Mouse (Mus musculus): ENCODE data around the gene Abhd4. TPM values are rescaled to one million over a fixed set of nuclear protein-coding genes. Genes with fewer than 3 reads are reported as not detected.
A peak's percentile ranks its signal among the peaks of the same experiment; 100 is the strongest.

Abhd4 gene
- polyA plus RNA-seq, 1 experiment: 65.9 TPM

DNA sequence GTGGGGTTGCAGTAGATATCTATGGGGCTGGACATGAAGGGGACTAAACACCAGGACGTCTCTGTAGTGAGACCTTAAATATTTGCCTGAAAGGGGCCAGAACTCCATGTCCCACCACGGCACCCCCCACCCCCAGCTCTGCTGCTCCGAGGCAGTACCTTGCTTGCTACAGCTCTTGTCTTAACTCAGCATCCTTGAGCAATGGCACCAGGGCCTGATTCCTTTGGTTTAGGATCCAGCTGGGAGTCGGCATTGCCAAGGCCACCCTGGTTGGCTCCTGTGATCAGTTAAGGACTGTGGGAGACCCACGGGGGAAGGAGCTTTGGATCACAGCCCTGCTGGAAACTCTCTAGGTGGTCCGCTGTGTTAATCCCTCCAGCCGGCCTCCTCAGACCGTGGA, 34.7 kb upstream of the Abhd4 start:
- no peak overlapping the region for H3K4me2 ChIP-seq (ENCODE audit: low read depth)
- H3K36me3 ChIP-seq (ENCODE audit: control insufficient read depth, insufficient read depth): no peaks in the 10 kb centered on the region
- H3ac ChIP-seq (ENCODE audit: control insufficient read depth, insufficient read length): no peak overlapping the region
- no peak for TF ChIP-seq POLR2A (IDR thresholded peaks at IDR 0.05; ENCODE audit: insufficient read length, low read depth)
- no peak for TF ChIP-seq USF1 (IDR thresholded peaks at IDR 0.05; ENCODE audit: low read depth)
- TF ChIP-seq MAX (IDR thresholded peaks at IDR 0.05; ENCODE audit: low read depth): no peak
- TF ChIP-seq REST (IDR thresholded peaks at IDR 0.05; ENCODE audit: insufficient read depth, insufficient read length): no peak
- no peak for TF ChIP-seq TCF12 (IDR thresholded peaks at IDR 0.05; ENCODE audit: insufficient read depth, poor library complexity, severe bottlenecking)
- TF ChIP-seq TCF3 (IDR thresholded peaks at IDR 0.05; ENCODE audit: insufficient read length, low read depth): no peak
- no peak for TF ChIP-seq MYOG (IDR thresholded peaks at IDR 0.05; ENCODE audit: control insufficient read depth in 1 of 3, insufficient read depth in 1 of 3, insufficient read length in 2 of 3, low read depth in 2 of 3)
- no peak for TF ChIP-seq E2F4 (IDR thresholded peaks at IDR 0.05; ENCODE audit: insufficient read depth)
- no peak for TF ChIP-seq CEBPB (IDR thresholded peaks at IDR 0.05; ENCODE audit: insufficient read depth, poor library complexity, severe bottlenecking)
- TF ChIP-seq SRF (IDR thresholded peaks at IDR 0.05; ENCODE audit: control insufficient read depth, insufficient read length, low read depth): no peak
- TF ChIP-seq POLR2AphosphoS2 (IDR thresholded peaks at IDR 0.05; ENCODE audit: insufficient read length, low read depth): no peak
- no peak for TF ChIP-seq MYOD1 (IDR thresholded peaks at IDR 0.05; ENCODE audit: control insufficient read depth in 1 of 3, insufficient read length in 2 of 3, low read depth in 2 of 3)
- no peak overlapping the region for H3K4me3 ChIP-seq
- no peaks in the 10 kb centered on the region for H3K27me3 ChIP-seq (ENCODE audit: control insufficient read depth, insufficient read depth, insufficient read length)
- no peaks in the 10 kb centered on the region for H3K79me2 ChIP-seq (ENCODE audit: control insufficient read depth, insufficient read depth)

DNA sequence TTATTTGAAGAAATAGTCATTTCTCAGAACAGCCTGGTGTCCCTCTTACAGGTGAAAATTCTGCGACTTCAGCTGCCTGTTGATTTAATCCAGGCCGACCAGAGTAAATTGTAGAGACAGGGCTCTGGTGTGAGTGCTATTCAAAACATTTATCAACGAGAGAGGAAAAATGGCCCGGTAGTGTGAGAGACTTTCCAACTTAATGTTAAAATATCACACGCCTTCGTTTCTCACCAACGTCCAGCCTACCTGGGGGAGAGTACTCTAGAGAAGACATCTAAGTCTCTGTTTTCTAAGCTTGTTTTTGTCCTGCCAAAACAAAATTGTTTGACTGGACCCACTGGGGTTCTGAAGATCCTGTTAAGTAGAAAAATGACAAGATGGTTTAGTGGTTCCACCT, 34.1 kb upstream of the Abhd4 start:
- no peaks in the 10 kb centered on the region for H3K36me3 ChIP-seq (ENCODE audit: control insufficient read depth, insufficient read depth)
- no peak overlapping the region for H3ac ChIP-seq (ENCODE audit: control insufficient read depth, insufficient read length)
- no peak overlapping the region for H3K4me3 ChIP-seq
- TF ChIP-seq REST (IDR thresholded peaks at IDR 0.05; ENCODE audit: insufficient read depth, insufficient read length): no peak
- no peak for TF ChIP-seq MAX (IDR thresholded peaks at IDR 0.05; ENCODE audit: low read depth)
- TF ChIP-seq USF1 (IDR thresholded peaks at IDR 0.05; ENCODE audit: low read depth): no peak
- no peak for TF ChIP-seq CEBPB (IDR thresholded peaks at IDR 0.05; ENCODE audit: insufficient read depth, poor library complexity, severe bottlenecking)
- TF ChIP-seq SRF (IDR thresholded peaks at IDR 0.05; ENCODE audit: control insufficient read depth, insufficient read length, low read depth): no peak
- TF ChIP-seq MYOG (IDR thresholded peaks at IDR 0.05; ENCODE audit: control insufficient read depth in 1 of 3, insufficient read depth in 1 of 3, insufficient read length in 2 of 3, low read depth in 2 of 3): no peak
- no peak for TF ChIP-seq POLR2A (IDR thresholded peaks at IDR 0.05; ENCODE audit: insufficient read length, low read depth)
- TF ChIP-seq E2F4 (IDR thresholded peaks at IDR 0.05; ENCODE audit: insufficient read depth): no peak
- no peak for TF ChIP-seq MYOD1 (IDR thresholded peaks at IDR 0.05; ENCODE audit: control insufficient read depth in 1 of 3, insufficient read length in 2 of 3, low read depth in 2 of 3)
- TF ChIP-seq TCF3 (IDR thresholded peaks at IDR 0.05; ENCODE audit: insufficient read length, low read depth): no peak
- no peak for TF ChIP-seq POLR2AphosphoS2 (IDR thresholded peaks at IDR 0.05; ENCODE audit: insufficient read length, low read depth)
- TF ChIP-seq TCF12 (IDR thresholded peaks at IDR 0.05; ENCODE audit: insufficient read depth, poor library complexity, severe bottlenecking): no peak
- no peak overlapping the region for H3K4me2 ChIP-seq (ENCODE audit: low read depth)
- no peaks in the 10 kb centered on the region for H3K79me2 ChIP-seq (ENCODE audit: control insufficient read depth, insufficient read depth)
- H3K27me3 ChIP-seq (ENCODE audit: control insufficient read depth, insufficient read depth, insufficient read length): no peaks in the 10 kb centered on the region

DNA sequence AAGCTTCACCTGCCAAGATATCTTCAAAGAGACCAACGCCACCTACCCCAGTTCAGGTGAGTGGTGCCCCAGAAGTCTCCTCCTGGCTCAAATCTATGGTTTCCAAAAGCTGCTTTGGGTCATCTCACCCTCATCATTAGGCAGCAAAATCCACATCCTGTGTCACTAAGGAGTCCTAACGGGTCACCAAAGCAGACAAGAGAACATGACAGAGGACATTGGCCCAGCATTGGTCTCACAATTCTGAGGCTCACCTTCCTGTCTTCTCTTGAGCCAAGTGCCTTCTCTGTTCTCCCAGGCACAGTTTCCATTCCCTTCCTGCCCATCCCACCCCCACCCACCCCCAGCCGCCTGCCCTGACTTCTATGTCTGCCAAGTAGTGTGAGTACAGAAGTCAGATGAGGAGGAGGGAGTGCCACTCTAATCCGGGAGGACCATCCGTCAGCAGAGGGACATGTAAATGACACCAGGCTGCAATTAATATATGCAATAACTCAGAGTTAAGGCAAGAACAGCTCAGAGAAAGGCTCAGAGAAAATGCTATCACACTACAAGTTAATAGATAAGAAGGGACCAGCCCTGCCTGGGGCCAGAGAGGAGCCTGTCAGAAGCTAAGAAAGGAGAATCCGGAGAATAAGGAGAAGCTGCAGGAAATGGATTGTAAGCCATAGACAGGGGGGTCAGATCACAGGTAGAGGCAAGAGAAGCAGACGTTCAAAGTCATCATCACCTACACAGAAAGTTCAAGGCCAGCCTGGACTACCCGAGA, 33.1 kb upstream of the Abhd4 start:
- Histone ChIP-seq H3K79me2 (ENCODE audit: control insufficient read depth, insufficient read depth) (no peaks in the 10 kb centered on the region), H3K4me3 (no peak overlapping the region), H3K27me3 (ENCODE audit: control insufficient read depth, insufficient read depth, insufficient read length) (no peaks in the 10 kb centered on the region), H3ac (ENCODE audit: control insufficient read depth, insufficient read length) (no peak overlapping the region), H3K36me3 (ENCODE audit: control insufficient read depth, insufficient read depth) (no peaks in the 10 kb centered on the region), H3K4me2 (ENCODE audit: low read depth) (no peak overlapping the region)
- TF ChIP-seq TCF12 (IDR thresholded peaks at IDR 0.05; ENCODE audit: insufficient read depth, poor library complexity, severe bottlenecking) (no peak), MAX (IDR thresholded peaks at IDR 0.05; ENCODE audit: low read depth) (no peak), MYOD1 (IDR thresholded peaks at IDR 0.05; ENCODE audit: control insufficient read depth in 1 of 3, insufficient read length in 2 of 3, low read depth in 2 of 3) (no peak), SRF (IDR thresholded peaks at IDR 0.05; ENCODE audit: control insufficient read depth, insufficient read length, low read depth) (no peak), TCF3 (IDR thresholded peaks at IDR 0.05; ENCODE audit: insufficient read length, low read depth) (no peak), POLR2A (IDR thresholded peaks at IDR 0.05; ENCODE audit: insufficient read length, low read depth) (no peak)

DNA sequence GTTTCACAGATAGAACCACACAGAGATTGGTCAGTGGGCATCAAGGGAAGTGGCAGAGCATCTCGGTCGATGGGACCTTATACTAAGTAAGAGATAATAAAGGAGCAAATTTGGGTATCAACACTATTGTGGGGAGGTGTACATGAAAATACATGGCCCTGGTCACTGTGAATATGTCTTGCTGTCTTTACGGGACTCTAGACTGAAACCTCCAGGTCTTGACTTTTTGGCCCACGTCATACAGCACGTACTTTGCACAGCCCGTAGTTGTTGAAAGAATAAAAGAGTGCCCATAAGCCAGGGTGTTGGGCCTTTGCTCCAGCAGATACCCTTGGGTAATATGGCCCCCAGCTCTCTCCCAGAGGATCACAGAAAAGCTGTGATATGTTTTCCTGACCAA, 32.3 kb upstream of the Abhd4 start:
- H3K4me3 ChIP-seq: no peak overlapping the region
- H3K27me3 ChIP-seq (ENCODE audit: control insufficient read depth, insufficient read depth, insufficient read length): no peaks in the 10 kb centered on the region
- H3K36me3 ChIP-seq (ENCODE audit: control insufficient read depth, insufficient read depth): no peaks in the 10 kb centered on the region
- H3K4me2 ChIP-seq (ENCODE audit: low read depth): no peak overlapping the region
- TF ChIP-seq MYOG (IDR thresholded peaks at IDR 0.05; ENCODE audit: control insufficient read depth in 1 of 3, insufficient read depth in 1 of 3, insufficient read length in 2 of 3, low read depth in 2 of 3) (no peak), USF1 (IDR thresholded peaks at IDR 0.05; ENCODE audit: low read depth) (no peak), E2F4 (IDR thresholded peaks at IDR 0.05; ENCODE audit: insufficient read depth) (no peak), TCF3 (IDR thresholded peaks at IDR 0.05; ENCODE audit: insufficient read length, low read depth) (no peak)
- no peak overlapping the region for H3ac ChIP-seq (ENCODE audit: control insufficient read depth, insufficient read length)
- no peaks in the 10 kb centered on the region for H3K79me2 ChIP-seq (ENCODE audit: control insufficient read depth, insufficient read depth)

DNA sequence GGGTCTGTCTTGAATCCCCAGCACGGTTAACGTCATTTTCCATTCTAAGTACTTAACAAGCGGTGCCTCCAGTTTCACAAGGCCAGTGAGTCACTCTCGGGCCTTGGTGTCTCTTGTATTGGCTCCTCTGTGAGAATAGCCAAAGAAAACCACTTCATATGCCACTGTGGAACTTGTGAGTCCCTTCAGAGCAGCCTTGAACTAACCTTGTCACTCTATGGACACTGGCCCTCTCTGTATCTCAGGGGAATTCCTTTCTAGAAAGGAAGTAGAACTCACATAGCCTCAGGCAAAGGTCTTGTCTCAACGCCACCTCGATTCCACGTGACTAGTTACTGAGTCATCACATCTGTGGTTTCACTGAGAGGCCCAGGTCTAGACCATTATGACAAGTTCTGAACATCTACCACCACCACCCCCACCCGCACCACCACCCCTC, 31.7 kb upstream of the Abhd4 start:
- H3K4me3 ChIP-seq: no peak overlapping the region
- no peaks in the 10 kb centered on the region for H3K27me3 ChIP-seq (ENCODE audit: control insufficient read depth, insufficient read depth, insufficient read length)
- TF ChIP-seq USF1 (IDR thresholded peaks at IDR 0.05; ENCODE audit: low read depth) (peak; percentile 55), CEBPB (IDR thresholded peaks at IDR 0.05; ENCODE audit: insufficient read depth, poor library complexity, severe bottlenecking) (0 out of 2 replicates have a peak, but pooled peaks have one; percentile 33), SRF (IDR thresholded peaks at IDR 0.05; ENCODE audit: control insufficient read depth, insufficient read length, low read depth) (no peak), TCF12 (IDR thresholded peaks at IDR 0.05; ENCODE audit: insufficient read depth, poor library complexity, severe bottlenecking) (no peak), POLR2A (IDR thresholded peaks at IDR 0.05; ENCODE audit: insufficient read length, low read depth) (no peak)
- H3K4me2 ChIP-seq (ENCODE audit: low read depth): peak overlapping the region; percentile 30
- H3ac ChIP-seq (ENCODE audit: control insufficient read depth, insufficient read length): no peak overlapping the region
- no peaks in the 10 kb centered on the region for H3K36me3 ChIP-seq (ENCODE audit: control insufficient read depth, insufficient read depth)
- no peaks in the 10 kb centered on the region for H3K79me2 ChIP-seq (ENCODE audit: control insufficient read depth, insufficient read depth)

Data from myocyte (in vitro differentiated cells).